Mouse (Mus musculus) stomach, embryonic 14.5 days (tissue): ENCODE results near the gene Tnnt1. TPM values are rescaled to one million over a fixed set of nuclear protein-coding genes. Genes with fewer than 3 reads are reported as not detected.
A peak's percentile ranks its signal among the peaks of the same experiment; 100 is the strongest.

Experiments
- ATAC-seq: fragments of 200-750 bp; cut with Nextera tagmentation; 2 replicates; pipeline ENCODE4 v1.8.0; 2017; ENCODE audit warnings: low read depth, moderate TSS enrichment; ENCODE audit not compliant: insufficient number of reproducible peaks, insufficient read depth, low FRiP score
- H3K27ac ChIP-seq: fragments of 300-500 bp; sonication (generic); 2 replicates; pipeline ENCODE4 v1.5.1; 2014; ENCODE audit warnings: mild to moderate bottlenecking, low read length, moderate library complexity, mixed read lengths
- H3K27me3 ChIP-seq: fragments of 300-500 bp; sonication (generic); 2 replicates; pipeline ENCODE4 v1.6.1; 2014; ENCODE audit warnings: low read length, control low read depth, mixed read lengths; ENCODE audit not compliant: control insufficient read depth, insufficient read depth
- H3K36me3 ChIP-seq: fragments of 300-500 bp; sonication (generic); 2 replicates; pipeline ENCODE4 v1.6.1; 2014; ENCODE audit warnings: mild to moderate bottlenecking, control low read depth, low read length, moderate library complexity, mixed read lengths; ENCODE audit not compliant: control insufficient read depth, insufficient read depth
- H3K4me1 ChIP-seq: fragments of 300-500 bp; sonication (generic); 2 replicates; pipeline ENCODE4 v1.6.1; 2014; ENCODE audit warnings: low read length, control low read depth, mixed read lengths; ENCODE audit not compliant: control insufficient read depth, insufficient read depth
- H3K4me2 ChIP-seq: fragments of 300-500 bp; sonication (generic); replicated peaks from 2 replicates; pipeline ENCODE4 v1.6.1; 2014; ENCODE audit warnings: low read depth, low read length, control low read depth
- H3K4me3 ChIP-seq: fragments of 300-500 bp; sonication (generic); 2 replicates; pipeline ENCODE4 v1.5.1; 2014; ENCODE audit warnings: low read depth, low read length, control low read depth
- H3K9ac ChIP-seq: fragments of 300-500 bp; sonication (generic); replicated peaks from 2 replicates; pipeline ENCODE4 v1.6.1; 2014; ENCODE audit warnings: low read depth, mild to moderate bottlenecking, control low read depth, low read length, moderate library complexity, mixed read lengths
- H3K9me3 ChIP-seq: fragments of 300-500 bp; sonication (generic); 2 replicates; pipeline ENCODE4 v1.6.1; 2016; ENCODE audit warnings: low read depth, low read length, control low read depth; ENCODE audit not compliant: control insufficient read depth
- WGBS: fragments of 180-500 bp; shearing (Covaris S2); extraction: QIAGEN DNeasy Blood & Tissue Kit; methylation state at CpG from one replicate; pipeline ENCODE4 v1.1.7; 2014; 5-methylcytosine and 5-hydroxymethylcytosine counted together
- polyA plus RNA-seq: library from polyadenylated mRNA; unstranded; fragments of >200 nt; fragmentation: Nextera tagmentation; extraction: Ambion mirVana; gene quantifications from 2 replicates; pipeline ENCODE4 v1.2.1, GENCODE M21; 2014

Tnnt1 gene
- polyA plus RNA-seq, 1 experiment from 2014 or later: 31.9 TPM

- Histone ChIP-seq H3K9ac (no peak overlapping the region), H3K36me3 (no peaks in the 10 kb centered on the region), H3K4me3 (no peak overlapping the region), H3K4me1 (peaks cover 29% of the 10 kb centered on the region), H3K27me3 (no peaks in the 10 kb centered on the region), H3K9me3 (no peaks in the 10 kb centered on the region), H3K27ac (peak overlapping the region; percentile 87), H3K4me2 (0 out of 2 replicates have a peak overlapping the region, but pooled peaks have one; percentile 20)
- 33% methylated on average over 13 of the region's 13 CpGs for WGBS
- no peak for ATAC-seq
These were observed 2.9 kb downstream of the Tnnt1 start for GRCm38 (mm10) chr7:4513236-4513635.

GRCm38 (mm10) chr7:4511489-4512224 lies 4.5 kb downstream of the Tnnt1 start:
- Histone ChIP-seq H3K27me3 (no peaks in the 10 kb centered on the region), H3K9me3 (no peaks in the 10 kb centered on the region), H3K27ac (no peak overlapping the region), H3K9ac (no peak overlapping the region), H3K36me3 (no peaks in the 10 kb centered on the region), H3K4me1 (peaks cover 29% of the 10 kb centered on the region), H3K4me3 (no peak overlapping the region), H3K4me2 (no peak overlapping the region)
- no peak for ATAC-seq
- 73% methylated on average over 8 of the region's 8 CpGs for WGBS

GRCm38 (mm10) chr7:4509863-4510608 lies 6.1 kb downstream of the Tnnt1 start:
- Histone ChIP-seq H3K27me3 (no peaks in the 10 kb centered on the region), H3K9me3 (no peaks in the 10 kb centered on the region), H3K36me3 (no peaks in the 10 kb centered on the region), H3K9ac (no peak overlapping the region), H3K27ac (no peak overlapping the region; the same call in 1 of the 2 replicates), H3K4me2 (no peak overlapping the region; the same call in 1 of the 2 replicates), H3K4me3 (no peak overlapping the region), H3K4me1 (peaks cover 20% of the 10 kb centered on the region)
- peak; percentile 38 for ATAC-seq
- 17% methylated on average over 24 of the region's 24 CpGs for WGBS

GRCm38 (mm10) chr7:4508739-4509116 lies 7.5 kb downstream of the Tnnt1 start:
- Histone ChIP-seq H3K4me1 (peaks cover 8% of the 10 kb centered on the region), H3K27me3 (no peaks in the 10 kb centered on the region), H3K9me3 (no peaks in the 10 kb centered on the region), H3K9ac (no peak overlapping the region), H3K4me3 (no peak overlapping the region), H3K27ac (no peak overlapping the region), H3K36me3 (no peaks in the 10 kb centered on the region), H3K4me2 (no peak overlapping the region)
- 91% methylated on average over 8 of the region's 8 CpGs for WGBS
- no peak for ATAC-seq

GRCm38 (mm10) chr7:4508062-4508738 lies 8.0 kb downstream of the Tnnt1 start:
- Histone ChIP-seq H3K9me3 (no peaks in the 10 kb centered on the region), H3K4me3 (no peak overlapping the region), H3K4me2 (no peak overlapping the region), H3K9ac (no peak overlapping the region), H3K4me1 (0 out of 2 replicates have a peak, but pooled peaks cover 4% of the 10 kb centered on the region), H3K36me3 (no peaks in the 10 kb centered on the region), H3K27me3 (no peaks in the 10 kb centered on the region), H3K27ac (no peak overlapping the region)
- WGBS: 73% methylated on average over 18 of the region's 32 CpGs
- no peak for ATAC-seq

GRCm38 (mm10) chr7:4507220-4507619 lies 9.0 kb downstream of the Tnnt1 start:
- Histone ChIP-seq H3K4me3 (no peak overlapping the region), H3K4me1 (0 out of 2 replicates have a peak, but pooled peaks cover 4% of the 10 kb centered on the region), H3K27me3 (no peaks in the 10 kb centered on the region), H3K36me3 (no peaks in the 10 kb centered on the region), H3K9me3 (no peaks in the 10 kb centered on the region), H3K27ac (no peak overlapping the region), H3K4me2 (no peak overlapping the region), H3K9ac (no peak overlapping the region)
- 57% methylated on average over 3 of the region's 4 CpGs for WGBS
- no peak for ATAC-seq

GRCm38 (mm10) chr7:4504646-4505435 lies 11.3 kb downstream of the Tnnt1 start:
- 62% methylated on average over 11 of the region's 11 CpGs for WGBS
- Histone ChIP-seq H3K4me2 (no peak overlapping the region), H3K4me1 (peaks cover 9% of the 10 kb centered on the region), H3K4me3 (no peak overlapping the region), H3K27ac (no peak overlapping the region), H3K9me3 (no peaks in the 10 kb centered on the region), H3K27me3 (no peaks in the 10 kb centered on the region), H3K36me3 (no peaks in the 10 kb centered on the region), H3K9ac (no peak overlapping the region)
- ATAC-seq: no peak

GRCm38 (mm10) chr7:4503858-4504257 lies 12.3 kb downstream of the Tnnt1 start:
- H3K27ac ChIP-seq: no peak overlapping the region

More at GRCm38 (mm10) chr7:4503858-4504257, 12.3 kb downstream of the Tnnt1 start:
- no peak overlapping the region for H3K9ac ChIP-seq
- H3K4me1 ChIP-seq: peaks cover 15% of the 10 kb centered on the region
- no peaks in the 10 kb centered on the region for H3K27me3 ChIP-seq
- no peaks in the 10 kb centered on the region for H3K9me3 ChIP-seq
- ATAC-seq: no peak
- H3K4me2 ChIP-seq: no peak overlapping the region
- no peak overlapping the region for H3K4me3 ChIP-seq
- no peaks in the 10 kb centered on the region for H3K36me3 ChIP-seq
- 76% methylated on average over 5 of the region's 5 CpGs for WGBS
